Mouse (Mus musculus) T-helper 1 cell (primary cell): Measurements from ENCODE around the gene Pi16.

Source experiments
- in situ Hi-C: fragments of 300-600 bp; cut with MboI, MseI; formaldehyde crosslinking; loops from one replicate; pipeline ENCODE4 v1.15.1; 2025; ENCODE audit warnings: high pct_unique_total_duplicates

Pi16 gene

DNA sequence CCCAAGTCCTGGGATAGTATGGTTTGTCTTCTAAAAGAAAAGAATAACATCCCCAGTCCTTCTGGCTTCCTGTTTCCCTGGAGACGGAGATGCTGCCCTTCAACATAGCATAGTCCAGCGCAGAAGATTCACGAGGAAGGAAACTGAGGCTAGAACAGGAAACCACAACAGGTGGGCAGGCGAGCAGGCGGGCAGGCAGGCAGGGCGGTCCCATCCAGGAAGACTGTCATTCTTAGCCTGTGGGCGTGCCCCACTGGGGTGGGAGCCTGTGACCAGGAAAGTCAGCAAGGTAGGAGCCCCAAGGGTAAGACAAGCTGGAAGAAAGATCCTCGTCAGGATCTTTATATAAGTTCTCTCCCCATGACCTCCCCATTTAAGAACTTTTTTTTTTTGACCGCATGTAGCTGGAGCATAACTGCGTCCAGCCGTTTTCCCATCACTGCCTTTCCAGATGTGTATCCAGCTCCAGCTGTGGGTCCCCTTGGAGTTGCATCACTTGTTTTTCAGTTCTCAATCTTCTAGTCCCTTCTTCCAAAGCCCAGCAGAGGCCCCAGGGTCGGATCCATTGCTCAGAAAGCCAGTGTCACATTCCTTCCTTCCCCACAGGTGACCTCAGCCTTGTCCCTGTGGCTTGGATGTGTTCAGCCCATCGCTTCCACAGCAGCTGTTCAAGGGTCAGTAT is 13.0 kb upstream of the Pi16 start:
- in situ Hi-C loops, result no loop called here

DNA sequence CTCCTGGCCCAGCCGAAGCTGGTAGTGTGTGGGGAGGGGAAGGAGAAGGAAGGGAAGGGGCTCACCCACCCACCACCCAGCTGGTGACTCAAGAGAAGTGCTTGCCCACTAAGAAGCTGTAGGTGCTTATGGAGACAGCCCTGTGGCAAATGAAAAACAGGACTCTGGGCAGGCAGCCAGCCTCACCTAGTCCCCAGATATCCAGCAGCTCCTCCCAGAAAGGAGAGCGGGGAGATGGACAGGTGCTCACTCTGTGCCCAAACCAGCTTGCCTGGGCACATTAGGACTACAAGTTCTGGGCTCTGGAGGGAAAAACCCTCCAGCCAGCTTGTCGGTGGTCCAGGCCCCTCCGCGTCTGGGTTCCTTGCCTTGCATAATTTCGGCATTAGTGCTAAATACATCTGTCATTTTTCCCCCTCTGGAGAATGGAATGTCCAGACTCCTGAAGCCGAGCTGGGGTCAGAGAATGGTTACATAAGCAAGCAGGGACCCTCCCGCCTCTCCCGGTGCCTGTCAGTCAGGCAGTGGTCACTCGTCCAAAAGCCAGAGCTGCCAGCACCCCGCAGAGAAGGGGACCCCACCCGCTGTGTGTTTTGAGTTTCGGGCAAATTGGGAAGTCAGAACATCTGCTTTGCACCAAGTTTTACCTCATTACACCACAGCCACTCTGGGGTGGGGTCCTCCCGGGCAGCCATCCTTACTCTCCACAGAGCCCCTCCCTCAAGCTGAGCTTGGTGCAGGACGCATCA is 12.2 kb upstream of the Pi16 start:
- in situ Hi-C loops, result no loop called here

DNA sequence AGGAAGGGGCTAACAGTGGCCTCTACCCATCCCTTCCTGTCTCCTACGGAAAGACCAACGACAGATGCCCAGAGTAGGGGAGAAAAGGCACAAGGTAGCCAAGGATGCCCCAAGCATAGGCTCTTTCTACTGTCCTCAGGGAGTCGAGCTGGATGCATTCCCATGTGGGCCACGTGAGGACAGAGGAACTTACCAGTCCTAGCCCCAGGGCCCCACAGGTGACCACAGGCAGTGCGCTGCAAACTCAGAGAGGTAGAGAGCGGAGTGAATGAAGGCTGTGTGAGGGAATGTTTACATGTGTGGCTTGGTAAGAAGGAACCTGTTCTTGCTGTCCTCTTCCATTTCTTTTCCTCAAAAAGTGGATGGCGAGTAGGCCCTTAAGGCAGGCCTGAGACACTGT is 11.6 kb upstream of the Pi16 start:
- in situ Hi-C loops, result no loop called here

DNA sequence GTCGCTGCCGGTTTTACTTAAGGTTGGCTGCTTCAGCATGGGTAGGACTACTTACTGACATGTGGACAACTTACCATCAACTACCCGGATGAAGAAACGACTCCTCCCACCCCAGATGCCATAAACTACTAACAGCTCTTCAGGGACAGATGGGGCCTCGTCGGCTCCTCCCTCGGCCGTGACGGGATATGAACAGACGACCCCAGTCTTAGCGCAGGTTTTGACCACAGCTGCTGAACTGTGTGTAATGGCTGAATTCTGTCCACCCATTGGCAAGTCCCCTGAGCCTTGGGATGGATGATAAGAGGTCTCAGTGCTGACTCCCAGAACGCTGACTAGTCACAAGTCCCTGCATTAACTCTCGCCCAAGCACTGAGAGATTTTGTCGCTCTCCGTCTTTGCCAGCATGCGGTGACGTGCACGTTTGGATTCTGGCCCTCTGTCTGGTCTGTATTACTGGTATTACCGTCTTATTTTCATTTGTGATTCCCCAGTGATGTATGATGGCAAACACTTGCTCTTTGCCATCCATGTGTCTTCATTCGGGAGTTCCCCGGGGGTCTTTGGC is 7.3 kb upstream of the Pi16 start:
- in situ Hi-C loops, result loop anchor here (5.0 kb wide), 1 partner anchor 712 kb away; no protein-coding TSS in a partner anchor

DNA sequence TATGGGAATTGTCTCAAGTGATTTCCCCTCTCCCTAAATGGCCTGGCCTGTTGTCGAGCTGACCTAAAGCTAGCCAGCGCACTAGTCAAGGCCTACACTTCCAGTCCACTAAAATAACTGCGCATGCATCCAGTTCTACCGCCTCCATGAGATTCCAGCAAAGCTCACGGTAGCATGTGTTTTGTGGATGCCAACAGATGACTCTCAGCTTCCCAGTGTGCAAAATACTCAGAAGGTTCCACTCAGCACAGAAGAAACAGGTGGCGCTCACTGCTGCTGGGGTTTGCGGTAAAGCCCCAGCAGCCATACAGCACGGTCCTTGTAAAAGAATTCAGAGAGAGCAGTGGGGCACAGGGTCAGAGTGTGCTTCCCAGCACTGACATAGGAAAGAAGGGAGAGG is 5.9 kb upstream of the Pi16 start:
- in situ Hi-C loops, result loop anchor here (5.0 kb wide), 1 partner anchor 711 kb away; no protein-coding TSS in a partner anchor

DNA sequence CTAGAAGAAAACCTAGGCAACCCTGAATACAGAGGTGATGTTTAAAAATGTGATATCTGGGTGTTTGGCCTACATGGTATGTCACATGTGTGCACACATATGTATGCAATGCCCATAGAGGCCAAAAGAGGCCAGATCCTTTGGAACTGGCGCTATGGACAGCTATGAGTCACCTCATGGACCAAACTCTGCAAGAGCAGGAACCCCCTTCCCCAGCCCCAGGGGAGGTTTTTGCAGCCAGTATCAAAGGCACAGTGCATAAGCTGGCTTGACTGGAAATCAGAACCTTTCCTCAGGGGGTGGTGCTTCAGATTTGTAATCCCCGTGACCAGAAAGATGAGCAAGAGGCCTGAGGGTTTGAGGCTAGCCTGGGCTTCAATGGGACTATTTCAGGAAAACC is 5.4 kb upstream of the Pi16 start:
- in situ Hi-C loops, result loop anchor here (5.0 kb wide), 1 partner anchor 710 kb away; no protein-coding TSS in a partner anchor

DNA sequence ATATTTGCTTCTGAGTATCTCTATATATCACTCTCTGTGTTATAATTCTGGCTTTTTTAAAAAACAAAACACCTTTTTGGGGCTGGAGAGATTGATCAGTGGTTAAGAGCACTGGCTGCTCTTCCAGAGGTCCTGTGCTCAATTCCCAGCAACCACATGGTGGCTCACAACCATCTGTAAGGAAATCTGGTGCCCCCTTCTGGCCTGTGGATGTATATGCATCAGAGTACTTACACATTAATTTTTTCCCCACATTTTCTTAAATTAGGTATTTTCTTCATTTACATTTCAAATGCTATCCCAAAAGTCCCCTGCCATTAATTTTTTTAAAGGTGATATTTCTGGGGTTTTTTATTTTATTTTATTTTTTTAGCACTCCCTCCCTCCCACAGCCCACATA is 4.2 kb upstream of the Pi16 start:
- in situ Hi-C loops, result loop anchor here (5.0 kb wide), 1 partner anchor 709 kb away; no protein-coding TSS in a partner anchor

DNA sequence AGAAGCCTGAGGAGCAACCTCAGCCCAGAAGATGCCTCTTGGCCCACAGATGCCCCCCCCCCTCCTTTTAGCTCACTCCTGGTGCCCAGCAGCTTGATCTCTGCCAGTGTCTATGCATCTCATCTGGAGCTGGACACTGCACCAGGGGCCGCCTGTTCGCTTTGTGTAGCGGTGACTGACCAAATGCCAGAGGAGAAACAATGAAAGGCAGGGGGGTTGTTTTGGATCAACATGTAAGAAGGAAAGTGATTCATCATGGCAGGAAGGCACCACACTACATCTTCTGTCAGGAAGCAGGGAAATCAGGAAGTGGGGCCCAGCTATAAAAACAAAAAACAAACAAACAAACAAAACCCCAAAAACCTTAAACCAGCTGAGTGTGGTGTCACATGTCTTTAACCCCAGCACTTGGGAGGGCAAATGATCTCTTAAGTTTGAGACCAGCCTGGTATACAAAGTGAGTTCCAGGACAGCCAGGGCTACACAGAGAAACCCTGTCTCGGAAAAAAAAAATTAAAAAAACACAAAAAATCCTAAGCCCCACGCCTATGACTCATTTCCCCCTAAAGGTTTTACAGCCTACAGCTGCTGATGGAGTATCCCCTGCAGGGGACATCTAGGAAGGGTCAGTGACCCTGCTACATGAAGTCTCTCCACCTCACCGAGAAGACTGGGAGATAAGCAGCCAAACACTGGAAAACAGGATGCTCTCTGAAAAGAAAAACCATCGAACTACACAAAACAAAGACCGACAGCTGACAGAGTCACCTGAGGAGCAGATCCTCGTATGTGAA is 1.6 kb upstream of the Pi16 start:
- in situ Hi-C loops, result no loop called here

DNA sequence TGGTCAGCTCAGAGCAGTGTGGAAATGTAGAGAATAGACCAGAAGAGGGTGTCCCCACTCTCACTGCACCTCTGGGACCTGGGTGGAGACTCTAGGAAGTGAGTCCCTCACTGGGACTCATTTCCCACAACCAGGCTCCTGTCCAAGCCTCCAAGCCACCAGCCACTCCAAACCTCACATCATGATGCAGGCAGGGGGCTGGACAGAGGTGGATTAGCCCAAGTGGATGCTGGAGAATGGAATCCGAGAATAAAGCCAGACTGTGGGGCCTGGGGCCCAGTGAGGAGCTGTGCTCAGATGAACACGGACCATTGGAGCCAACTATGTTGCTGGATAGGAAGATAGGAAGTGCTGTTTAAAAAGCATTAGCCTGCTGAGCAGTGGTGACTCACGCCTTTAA is 589 bp upstream of the Pi16 start:
- in situ Hi-C loops, result no loop called here

DNA sequence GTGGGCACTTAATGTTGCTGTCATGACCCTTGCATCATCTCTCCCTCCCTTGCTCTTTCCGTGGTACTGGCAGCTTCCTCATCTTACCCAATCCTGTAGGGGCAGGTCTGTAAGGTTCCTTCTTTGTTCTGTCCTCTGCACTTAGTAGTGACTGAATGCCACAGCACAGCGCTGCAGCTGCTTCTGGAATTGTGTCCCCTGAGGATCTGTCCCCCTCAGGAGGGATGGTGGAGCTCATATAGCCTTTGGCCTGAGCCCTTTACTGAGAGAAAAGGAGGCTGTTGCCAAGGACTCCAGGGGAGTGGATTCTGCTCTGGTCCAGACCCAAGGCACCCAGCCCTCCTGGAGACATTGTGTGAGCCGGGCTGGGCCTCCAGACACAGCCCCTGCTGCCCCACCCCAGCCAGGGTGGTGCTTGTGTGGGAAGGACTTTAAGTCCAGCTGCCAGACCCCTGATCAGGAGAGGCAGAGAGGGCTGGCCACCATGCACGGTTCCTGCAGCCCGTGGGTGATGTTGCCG is 1.3 kb downstream of the Pi16 start:
- in situ Hi-C loops, result no loop called here

DNA sequence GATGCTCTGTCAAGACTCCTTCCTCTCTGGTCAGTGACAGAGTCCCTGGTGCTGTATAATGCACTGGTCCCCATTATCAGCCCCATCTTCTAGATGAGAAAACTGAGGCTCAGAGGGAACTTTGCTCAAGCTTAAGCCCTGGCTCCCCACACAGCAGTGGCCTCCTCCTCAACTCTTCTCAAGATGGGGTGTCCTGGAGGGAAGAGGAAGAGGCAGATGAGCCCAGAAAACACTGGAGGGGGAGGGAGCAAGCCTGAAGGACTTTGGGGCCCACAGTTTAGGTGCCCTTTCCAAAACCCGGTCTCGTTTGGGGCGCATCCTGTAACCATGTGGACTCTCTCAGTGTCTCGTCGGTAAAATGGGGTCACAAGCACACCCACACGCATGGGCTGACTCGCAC is 2.0 kb downstream of the Pi16 start:
- in situ Hi-C loops, result no loop called here

DNA sequence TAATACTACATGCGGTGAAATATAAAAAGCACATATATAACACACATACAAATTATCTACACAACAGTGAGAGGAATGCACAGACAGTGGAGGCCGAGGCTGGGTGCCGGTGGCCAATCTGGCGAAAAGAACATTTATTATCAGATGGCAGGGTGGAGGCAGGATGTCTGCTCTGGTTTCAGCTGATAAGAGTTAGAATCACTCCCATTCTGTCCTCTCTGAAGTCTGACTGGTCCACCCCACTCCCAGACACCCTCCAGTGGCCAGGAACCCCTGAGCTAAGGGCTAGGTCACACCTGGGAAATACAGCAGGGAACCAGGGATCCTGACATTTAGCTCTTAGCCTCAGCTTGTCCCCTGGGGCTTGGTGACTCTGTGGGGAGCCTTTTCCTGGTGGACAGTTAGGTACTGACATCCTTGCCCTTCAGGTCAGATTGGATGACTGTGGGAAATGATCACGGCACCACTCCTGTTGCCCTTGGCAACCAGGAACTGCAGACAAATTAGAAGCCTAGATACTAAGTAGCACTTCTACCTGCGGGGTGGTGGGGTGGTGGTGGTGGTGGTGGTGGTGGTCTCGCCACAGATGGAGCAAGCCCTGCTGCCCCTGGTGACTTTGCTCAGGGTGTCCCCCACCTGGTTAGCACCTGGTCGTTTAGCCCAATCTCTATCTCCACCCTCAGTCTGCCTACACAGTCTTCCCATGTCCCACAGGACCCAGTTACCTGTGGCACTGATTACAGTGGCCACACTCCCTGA is 2.6 kb downstream of the Pi16 start:
- in situ Hi-C loops, result loop anchor here (10.0 kb wide), 1 partner anchor 345 kb away; no protein-coding TSS in a partner anchor

DNA sequence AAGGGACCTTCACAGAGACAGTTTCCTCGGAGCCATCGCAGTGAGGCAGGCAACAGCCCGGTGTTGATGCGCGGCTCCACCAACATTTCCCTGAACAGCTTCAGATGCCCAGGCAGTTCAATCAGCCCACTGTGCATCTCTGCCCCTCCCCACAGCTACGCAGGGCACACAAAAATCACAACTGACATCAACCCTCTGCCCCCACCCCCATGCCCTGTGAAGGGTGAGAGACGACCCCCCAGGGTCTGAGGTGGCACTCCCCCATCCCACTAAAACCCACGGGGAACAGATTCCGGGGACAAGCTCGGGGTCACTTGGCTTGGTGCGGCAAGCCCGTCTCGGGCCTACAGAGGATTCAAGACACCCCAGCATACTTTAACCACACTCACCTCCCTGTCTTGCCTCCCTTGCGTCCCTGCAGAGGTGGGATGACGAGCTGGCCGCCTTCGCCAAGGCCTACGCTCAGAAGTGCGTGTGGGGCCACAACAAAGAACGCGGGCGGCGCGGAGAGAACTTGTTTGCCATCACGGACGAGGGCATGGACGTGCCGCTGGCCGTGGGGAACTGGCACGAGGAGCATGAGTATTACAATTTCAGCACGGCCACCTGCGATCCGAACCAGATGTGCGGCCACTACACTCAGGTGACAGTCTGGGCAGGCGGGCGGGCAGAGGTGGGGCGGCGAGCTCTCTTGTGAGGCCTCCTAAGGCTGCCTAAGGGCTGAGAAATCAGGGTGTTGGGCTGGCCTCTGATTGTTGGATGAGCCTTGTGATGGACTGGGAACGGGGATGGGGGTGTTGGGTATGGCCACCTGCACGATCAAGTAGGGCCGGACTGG is 4.5 kb downstream of the Pi16 start:
- in situ Hi-C loops, result loop anchor here (10.0 kb wide), 1 partner anchor 347 kb away; no protein-coding TSS in a partner anchor

DNA sequence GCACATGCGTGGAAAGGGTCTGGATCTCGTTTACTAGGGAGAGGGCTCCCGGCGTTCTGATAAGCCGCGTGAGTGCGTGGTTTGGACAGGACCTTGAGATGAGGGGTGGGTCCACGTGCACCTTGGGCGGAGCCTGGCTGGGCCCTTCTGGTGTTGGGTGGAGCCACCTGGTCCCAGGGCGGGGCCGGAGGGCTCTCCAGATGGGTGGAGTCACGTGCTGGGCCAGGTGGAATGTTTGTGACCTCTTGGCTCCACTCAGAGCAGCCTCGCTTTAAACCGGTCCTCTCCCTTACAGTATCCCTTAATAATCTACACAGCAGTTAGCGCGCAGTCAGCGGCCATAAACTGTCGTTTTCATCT is 5.1 kb downstream of the Pi16 start:
- in situ Hi-C loops, result loop anchor here (10.0 kb wide), 1 partner anchor 348 kb away; no protein-coding TSS in a partner anchor

DNA sequence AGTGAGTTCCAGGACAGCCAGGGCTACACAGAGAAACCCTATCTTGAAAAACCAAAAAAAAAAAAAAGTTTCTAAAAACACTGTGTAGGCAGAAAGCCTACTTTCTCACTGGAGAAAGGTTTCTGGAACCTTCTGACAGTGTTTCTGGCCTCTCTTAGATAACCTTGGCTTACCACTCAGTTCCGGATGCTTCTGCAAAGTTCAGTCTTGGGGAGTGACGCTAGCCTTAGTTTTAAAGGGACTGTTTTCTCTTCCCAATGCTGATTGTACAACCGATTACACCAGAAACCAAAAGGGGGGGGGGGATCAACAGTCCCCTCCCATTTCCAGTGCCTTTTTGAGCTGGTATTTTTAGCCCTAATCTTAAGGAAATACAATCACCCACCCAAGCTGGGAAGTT is 6.1 kb downstream of the Pi16 start:
- in situ Hi-C loops, result loop anchor here (10.0 kb wide), 1 partner anchor 349 kb away; no protein-coding TSS in a partner anchor

DNA sequence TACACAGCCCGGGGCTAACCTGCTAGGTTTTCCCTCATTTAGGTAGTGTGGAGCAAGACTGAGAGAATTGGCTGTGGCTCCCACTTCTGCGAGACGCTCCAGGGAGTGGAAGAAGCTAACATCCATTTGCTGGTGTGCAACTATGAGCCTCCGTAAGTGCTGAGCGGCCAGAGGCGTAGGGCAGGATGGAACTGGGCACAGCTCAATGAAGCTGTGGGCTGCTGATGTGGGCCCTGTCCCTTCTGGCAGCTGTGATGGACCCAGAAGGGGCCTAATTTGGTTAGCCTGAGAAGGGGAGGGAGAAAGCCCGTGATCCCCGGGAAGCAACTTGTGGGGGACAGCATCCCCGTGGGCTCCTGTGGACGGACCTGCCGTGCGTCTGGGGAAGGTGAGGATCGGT is 8.4 kb downstream of the Pi16 start:
- in situ Hi-C loops, result loop anchor here (10.0 kb wide), 1 partner anchor 351 kb away; no protein-coding TSS in a partner anchor

DNA sequence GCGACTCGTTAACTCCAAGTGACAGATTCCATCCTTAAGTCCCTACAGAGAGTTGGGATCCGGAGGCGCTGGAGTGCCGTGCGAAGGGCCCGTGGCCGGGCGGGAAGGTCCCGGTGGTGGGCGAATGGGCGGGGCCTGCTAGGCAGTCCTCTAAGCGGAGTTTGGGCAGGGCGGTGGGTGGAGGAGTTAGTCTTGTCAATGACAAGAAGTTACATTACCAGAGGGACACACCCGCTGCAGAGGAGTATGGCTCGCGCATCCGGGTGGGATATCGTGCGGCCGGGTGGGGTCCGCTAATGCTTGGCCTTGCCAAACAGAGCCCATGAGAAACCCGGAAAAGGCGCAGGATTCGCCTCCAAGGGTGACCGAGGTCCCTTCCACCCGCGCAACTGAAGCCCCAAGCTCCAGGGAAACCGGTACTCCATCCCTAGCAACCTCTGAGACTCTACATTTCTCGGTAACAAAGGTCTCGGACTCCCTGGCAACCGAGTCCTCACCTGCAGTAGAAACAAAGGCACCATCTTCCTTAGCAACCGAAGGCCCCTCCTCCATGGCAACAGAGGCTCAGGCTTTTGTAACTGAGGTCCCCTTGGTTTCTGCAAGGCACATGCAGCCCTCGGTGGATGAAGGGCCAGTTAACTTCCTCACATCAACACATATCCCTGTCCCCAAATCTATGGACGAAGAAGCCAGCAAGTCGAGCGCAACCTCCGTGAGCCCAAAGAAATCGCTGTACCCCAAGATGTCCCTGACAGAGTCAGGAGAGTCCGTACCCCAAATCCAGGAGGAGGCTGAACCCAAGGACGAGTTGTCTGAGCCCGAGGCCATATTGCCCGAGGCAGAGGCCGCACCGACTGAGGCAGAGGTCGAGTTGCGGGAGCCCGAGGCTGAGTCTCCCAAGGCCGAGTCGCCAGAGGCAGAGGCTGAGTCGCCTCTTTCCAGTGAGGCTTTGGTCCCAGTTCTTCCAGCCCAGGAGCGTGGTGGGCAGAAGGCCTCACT is 9.3 kb downstream of the Pi16 start:
- in situ Hi-C loops, result loop anchor here (10.0 kb wide), 1 partner anchor 352 kb away; no protein-coding TSS in a partner anchor

DNA sequence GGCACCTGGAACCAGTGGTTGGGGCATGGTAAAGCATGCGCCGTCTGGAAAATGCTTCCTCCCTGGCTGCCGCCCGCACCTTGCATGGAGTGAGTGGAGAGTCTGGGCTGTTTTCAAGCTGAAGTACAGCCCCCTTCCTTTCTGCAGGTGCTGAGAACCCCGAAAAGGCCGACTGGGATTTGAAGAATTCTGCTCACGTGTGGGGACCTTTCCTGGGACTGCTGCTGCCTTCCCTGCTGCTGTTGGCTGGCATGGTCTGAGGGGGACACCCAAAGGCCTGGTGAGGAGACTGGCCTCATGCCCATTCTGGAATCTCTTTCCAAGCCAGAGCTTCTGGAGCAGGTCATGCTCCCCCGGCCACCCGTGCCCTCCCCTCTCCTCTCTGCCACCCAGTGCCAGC is 10.2 kb downstream of the Pi16 start:
- in situ Hi-C loops, result loop anchor here (10.0 kb wide), 1 partner anchor 353 kb away; no protein-coding TSS in a partner anchor
